Mouse (Mus musculus) right cerebral cortex, postnatal 36 days (tissue): ENCODE results near the gene Arhgap21.
A peak's percentile ranks its signal among the peaks of the same experiment; 100 is the strongest.
"Not testable (repeated sequence)": the region's sequence is repeated elsewhere in the genome, so short reads cannot be mapped to it uniquely, and the experiment has no call there.

ENCODE experiments used
- DNase-seq, 2 experiments: peaks; one replicate each; pipeline ENCODE4 v3.0.0; 2022; ENCODE audit warnings: low spot score in 2 of 2, mixed read lengths in 1 of 2

Arhgap21 gene

GRCm38 (mm10) chr2:20941105-20941504 lies 27.6 kb downstream of the Arhgap21 start:
- DNase-seq, result no peak

DNA sequence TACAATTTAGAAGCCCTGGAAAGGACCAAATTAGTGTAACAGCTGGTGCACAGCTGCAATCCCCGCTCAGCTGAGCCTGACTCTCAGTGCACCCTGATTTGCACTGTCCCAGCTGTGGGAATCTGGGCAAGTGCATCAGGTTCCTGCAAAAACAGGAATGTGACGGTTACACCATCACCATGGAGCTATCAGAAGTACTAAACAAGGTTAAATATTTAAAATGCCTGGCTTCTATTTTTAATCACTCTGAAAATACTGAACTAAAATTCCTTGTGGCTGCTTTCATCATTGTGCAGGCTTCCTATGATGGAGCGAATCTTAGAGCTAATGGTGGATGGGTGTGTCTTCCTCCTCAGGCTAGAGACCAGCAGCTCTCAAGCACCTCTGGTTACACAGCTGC lies 29.3 kb downstream of the Arhgap21 start:
- no peak for DNase-seq

DNA sequence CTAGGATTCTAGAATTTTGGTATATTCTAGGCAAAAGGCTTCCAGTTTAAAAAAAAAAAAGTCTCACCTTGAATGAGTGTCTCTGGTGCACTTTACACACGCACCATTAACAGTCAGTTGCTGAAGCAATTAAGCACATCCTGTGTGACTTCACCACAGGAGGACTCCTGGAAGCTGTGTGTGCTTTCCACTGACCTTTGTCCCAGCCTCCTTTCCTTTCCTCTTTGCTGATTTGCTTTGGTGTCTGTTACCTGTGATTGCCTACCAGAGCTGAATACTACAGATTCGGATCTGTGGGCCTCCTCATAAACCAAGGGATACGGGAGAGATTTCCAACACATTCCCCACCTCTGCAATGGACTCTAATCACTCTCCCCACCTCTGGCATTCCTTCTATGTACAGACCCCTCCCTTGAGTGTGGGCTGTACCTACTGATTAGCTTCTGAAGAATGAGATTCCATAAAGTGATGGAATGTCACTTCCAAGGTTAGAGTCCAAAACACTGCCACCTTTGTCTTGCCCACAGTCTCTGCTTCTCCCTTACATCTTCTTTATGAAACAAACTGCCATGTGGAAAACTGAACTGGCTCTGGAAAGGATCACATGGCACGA lies 32.0 kb downstream of the Arhgap21 start:
- DNase-seq, result no peak

GRCm38 (mm10) chr2:20934406-20934805 lies 34.3 kb downstream of the Arhgap21 start:
- DNase-seq, result no peak

- no peak for DNase-seq
Observed at GRCm38 (mm10) chr2:20932748-20933313, 35.9 kb downstream of the Arhgap21 start.

GRCm38 (mm10) chr2:20931761-20932160 lies 36.9 kb downstream of the Arhgap21 start:
- not testable (repeated sequence) for DNase-seq

DNA sequence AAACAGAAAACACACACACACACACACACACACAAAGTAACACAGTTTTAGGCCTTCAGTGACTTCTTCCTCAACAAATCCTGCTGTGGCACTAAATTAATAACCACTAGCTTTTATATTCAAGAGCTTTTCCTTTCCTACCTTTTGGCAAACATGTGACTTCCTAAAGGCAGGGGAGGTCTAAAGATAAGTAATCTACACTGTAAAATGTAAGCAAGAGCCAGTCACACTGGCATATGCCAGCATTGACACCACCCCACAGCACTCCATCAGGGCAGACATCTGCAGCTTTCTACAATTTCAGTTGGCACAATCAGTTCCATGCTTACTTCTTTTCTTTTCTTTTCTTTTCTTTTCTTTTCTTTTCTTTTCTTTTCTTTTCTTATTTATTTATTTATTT lies 40.2 kb downstream of the Arhgap21 start:
- no peak for DNase-seq

GRCm38 (mm10) chr2:20924938-20925337 lies 43.7 kb downstream of the Arhgap21 start:
- no peak for DNase-seq

- no peak for DNase-seq
Observed at GRCm38 (mm10) chr2:20922366-20922765, 46.3 kb downstream of the Arhgap21 start.

- DNase-seq, result no peak
Observed at GRCm38 (mm10) chr2:20921558-20921957, 47.1 kb downstream of the Arhgap21 start.

DNA sequence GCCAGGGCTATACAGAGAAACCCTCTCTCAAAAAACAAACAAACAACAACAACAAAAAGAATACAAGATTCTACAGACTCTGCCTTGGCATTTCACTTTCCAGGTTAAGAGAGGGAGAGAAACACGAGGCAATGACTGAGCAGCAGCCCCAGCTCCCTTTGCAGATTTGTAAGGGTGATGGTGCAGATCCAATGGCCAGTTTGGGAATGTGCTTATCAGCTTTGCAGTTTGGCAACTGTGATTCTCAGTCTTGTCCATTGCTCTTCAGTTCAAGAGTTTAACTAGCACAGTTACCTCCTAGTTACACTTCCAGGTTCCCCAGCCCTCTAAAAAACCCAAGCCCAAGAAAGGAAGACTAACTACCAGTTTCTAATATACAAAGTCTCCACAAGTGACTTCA lies 47.7 kb downstream of the Arhgap21 start:
- DNase-seq, result no peak

DNA sequence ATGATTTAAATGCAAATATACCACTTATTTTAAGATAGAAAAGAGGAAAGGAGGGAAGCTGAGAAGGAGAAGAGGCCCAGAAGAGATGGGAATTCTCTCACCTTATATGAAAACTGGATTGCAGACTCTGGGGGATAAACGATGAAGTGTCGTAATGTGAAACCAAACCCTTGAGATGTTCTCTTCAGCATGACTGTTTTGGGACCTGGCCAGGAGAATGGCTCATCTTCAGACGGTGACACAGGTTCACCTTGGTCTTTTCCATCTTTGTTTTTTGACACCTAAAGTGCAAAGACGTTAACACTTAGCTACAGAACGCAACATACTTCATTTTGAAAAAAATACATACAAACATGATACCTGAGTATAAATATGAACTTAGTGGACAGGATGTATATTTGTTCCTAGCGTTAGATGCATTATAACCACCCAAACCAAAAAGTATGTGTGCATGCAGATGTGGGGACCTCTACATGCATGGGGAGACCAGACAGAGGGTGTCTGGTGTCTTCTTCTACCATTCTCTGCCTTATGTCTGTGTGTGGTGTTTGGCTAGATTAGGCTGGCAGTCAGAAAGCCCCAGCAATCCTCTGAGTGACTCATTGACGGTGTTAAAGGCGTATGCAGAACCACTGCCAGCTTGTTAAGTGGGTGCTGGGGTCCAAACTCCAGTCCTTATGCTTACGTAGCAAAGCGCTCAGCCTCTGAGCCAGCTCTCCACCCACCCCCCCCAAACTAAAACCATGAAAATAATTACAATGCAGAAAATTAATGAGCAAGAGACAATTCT lies 54.0 kb downstream of the Arhgap21 start:
- no peak for DNase-seq

- no peak for DNase-seq
Observed at GRCm38 (mm10) chr2:20913019-20913415, 55.7 kb downstream of the Arhgap21 start.

DNA sequence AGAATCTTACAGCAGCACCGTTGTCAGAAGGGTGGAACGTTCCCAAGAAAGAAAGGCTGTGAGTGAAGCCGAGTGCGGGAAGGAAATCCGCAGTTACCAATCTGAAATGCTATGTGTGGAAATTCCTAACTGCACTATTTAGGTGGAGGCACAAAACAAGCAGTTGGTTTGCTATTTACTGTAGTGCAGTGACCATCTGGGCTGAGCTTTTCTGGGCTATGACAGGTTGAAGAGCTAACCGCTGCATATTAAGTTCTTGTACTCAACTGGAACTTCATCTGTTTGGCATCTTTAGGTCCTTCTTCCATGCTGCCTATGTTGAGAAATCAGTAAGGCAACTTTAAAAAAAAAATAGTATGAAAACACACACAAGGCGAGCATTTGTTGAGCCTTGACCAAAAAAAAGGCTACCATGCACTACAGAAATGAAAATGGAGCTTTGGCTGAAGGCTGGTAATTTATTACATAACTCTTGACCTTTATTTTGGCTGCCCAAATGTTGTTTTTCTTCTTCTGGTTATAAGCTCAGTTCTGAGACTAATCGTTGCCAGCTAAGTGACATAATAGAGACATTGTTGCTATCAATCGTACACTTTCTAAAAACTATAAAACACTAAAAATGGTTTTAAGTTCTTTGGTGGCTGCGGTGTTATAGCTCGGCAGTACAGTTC lies 56.2 kb downstream of the Arhgap21 start:
- DNase-seq, result no peak

GRCm38 (mm10) chr2:20910446-20910845 lies 58.2 kb downstream of the Arhgap21 start:
- DNase-seq, result no peak

DNA sequence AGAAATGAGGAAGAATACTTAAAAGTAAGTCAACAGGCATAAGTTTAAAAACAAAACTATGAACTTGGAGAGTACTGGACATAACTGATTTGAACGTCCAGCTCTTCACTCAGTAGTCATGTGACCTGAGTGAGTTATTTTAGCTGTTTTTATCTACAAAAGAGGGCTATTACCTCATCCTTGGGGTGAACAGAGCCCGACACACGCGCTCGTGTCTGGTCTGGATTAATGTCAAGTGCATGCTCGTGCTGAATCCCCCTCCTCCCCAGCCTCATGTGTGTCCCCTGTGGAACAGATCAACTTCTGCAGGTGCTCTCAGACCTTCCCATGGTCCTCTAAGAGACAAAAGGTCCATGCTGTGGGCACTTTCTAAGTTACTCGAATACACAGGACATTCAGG lies 59.3 kb downstream of the Arhgap21 start:
- DNase-seq, result no peak

- DNase-seq, result no peak
Observed at GRCm38 (mm10) chr2:20907291-20907690, 61.4 kb downstream of the Arhgap21 start.

- no peak for DNase-seq
Observed at GRCm38 (mm10) chr2:20905411-20905810, 63.3 kb downstream of the Arhgap21 start.

DNA sequence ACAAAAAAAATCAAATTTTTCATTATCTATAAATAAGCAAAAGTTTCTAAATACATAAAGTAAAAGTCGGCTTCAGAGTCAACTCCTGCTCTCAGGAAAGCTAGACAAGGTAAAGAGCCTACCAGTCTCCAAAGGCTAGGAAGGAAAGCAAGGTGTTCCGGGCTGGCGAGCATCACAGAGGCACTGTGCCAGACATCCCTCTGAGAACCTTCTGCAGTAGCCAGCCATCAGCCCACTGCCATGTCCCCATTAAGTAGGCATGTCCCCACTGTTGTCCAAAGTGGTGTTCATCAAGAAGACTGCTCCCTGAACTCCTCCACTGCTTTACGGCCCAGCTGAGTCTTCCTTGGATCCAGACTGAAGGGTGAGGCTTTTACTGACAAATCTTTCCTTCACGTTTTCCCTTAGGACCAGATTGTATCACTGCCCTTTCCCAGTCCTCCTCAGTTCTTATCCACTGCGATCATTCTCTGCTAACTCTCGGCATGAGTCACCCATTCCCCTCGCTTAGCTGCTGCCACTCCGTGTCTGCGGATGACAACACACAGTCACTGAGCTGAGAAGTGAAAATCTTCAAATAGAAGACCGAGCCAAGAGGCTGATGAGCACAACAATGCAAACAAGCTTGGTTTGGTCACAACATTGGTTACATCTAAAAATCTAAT lies 65.6 kb downstream of the Arhgap21 start:
- no peak for DNase-seq

- no peak for DNase-seq
Observed at GRCm38 (mm10) chr2:20901916-20902315, 66.8 kb downstream of the Arhgap21 start.

GRCm38 (mm10) chr2:20899301-20899700 lies 69.4 kb downstream of the Arhgap21 start:
- DNase-seq, result no peak

GRCm38 (mm10) chr2:20898684-20899083 lies 70.0 kb downstream of the Arhgap21 start:
- peak; percentile 53 to 69 for DNase-seq
